Mouse (Mus musculus): ENCODE data around the gene Cpa5.

DNA sequence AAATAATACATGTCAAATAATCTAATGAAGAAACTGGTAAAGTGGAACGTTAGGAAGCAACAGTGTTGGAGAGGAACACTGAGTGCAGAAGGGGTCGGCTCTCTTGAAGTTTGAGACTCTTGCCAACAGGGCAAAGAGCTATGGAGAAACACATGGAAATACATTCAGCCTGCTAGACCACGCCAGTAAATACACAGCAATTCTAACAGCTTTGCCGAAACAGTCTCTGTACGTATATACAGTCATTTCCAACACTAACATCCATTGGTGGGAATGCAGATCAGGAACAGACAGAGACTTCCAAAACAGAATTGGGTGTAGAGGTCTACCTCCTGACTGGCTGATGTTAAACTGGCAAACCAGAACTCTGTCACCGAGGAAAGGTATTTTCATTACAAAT lies 42.7 kb downstream of the Cpa5 start:
- TF ChIP-seq CTCF (IDR thresholded peaks at IDR 0.05; ENCODE audit: insufficient read depth, low read length) (no peak), POLR2A (IDR thresholded peaks at IDR 0.05; ENCODE audit: borderline replicate concordance, extremely low read depth, low read depth, low read length) (no peak)
